Comparison of ENCODE assay signal across 16 mouse cellular contexts in genomic region chr5:43445620-43446019, GRCm38 (mm10).
"Had no signal": no experiment of that assay in that cellular context is flagged by ENCODE, and none has a peak within 500 bp of the region (broad histone marks: within the 10 kb centered on the region; RNA-seq: fewer than 3 reads in every experiment).

No protein-coding gene starts in this region.

- H3K4me3 ChIP-seq: limb, embryonic 15.5 days; liver, embryonic 12.5 days; megakaryocyte, embryonic 14.5 days; neural tube, embryonic 15.5 days; stomach, embryonic 15.5 days had no signal

- ATAC-seq: liver, embryonic 12.5 days; midbrain, embryonic 16.5 days had no signal

- H3K9me3 ChIP-seq: limb, embryonic 15.5 days; liver, embryonic 12.5 days; megakaryocyte, embryonic 14.5 days; neural tube, embryonic 15.5 days; stomach, embryonic 15.5 days had no signal

- H3K4me2 ChIP-seq: limb, embryonic 15.5 days; liver, embryonic 12.5 days; lung, embryonic 14.5 days; midbrain, embryonic 11.5 days; neural tube, embryonic 15.5 days; stomach, embryonic 15.5 days had no signal

- H3K36me3 ChIP-seq: limb, embryonic 15.5 days; liver, embryonic 12.5 days; neural tube, embryonic 15.5 days; stomach, embryonic 15.5 days had no signal

- H3K27ac ChIP-seq: limb, embryonic 15.5 days; liver, embryonic 12.5 days; neural tube, embryonic 15.5 days; stomach, embryonic 15.5 days had no signal

- H3K4me1 ChIP-seq: limb, embryonic 15.5 days; liver, embryonic 12.5 days; megakaryocyte, embryonic 14.5 days; stomach, embryonic 15.5 days had no signal

- H3K27me3 ChIP-seq: limb, embryonic 15.5 days; liver, embryonic 12.5 days; megakaryocyte, embryonic 14.5 days; neural tube, embryonic 15.5 days; stomach, embryonic 15.5 days had no signal

- H3K9ac ChIP-seq: limb, embryonic 15.5 days; liver, embryonic 12.5 days; lung, embryonic 14.5 days; neural tube, embryonic 15.5 days; stomach, embryonic 15.5 days had no signal

- DNase-seq: kidney, adult 8-10 months; kidney, postnatal 10 days; kidney, postnatal 4 days; lung, embryonic 14.5 days; lung, postnatal 10 days; lung, postnatal 4 days; right cerebral cortex, adult 18-20 months; right cerebral cortex, postnatal 4 days; thymus, postnatal 36 days had no signal
